Comparison of ENCODE assay signal across 11 mouse cellular contexts in the genomic region with DNA sequence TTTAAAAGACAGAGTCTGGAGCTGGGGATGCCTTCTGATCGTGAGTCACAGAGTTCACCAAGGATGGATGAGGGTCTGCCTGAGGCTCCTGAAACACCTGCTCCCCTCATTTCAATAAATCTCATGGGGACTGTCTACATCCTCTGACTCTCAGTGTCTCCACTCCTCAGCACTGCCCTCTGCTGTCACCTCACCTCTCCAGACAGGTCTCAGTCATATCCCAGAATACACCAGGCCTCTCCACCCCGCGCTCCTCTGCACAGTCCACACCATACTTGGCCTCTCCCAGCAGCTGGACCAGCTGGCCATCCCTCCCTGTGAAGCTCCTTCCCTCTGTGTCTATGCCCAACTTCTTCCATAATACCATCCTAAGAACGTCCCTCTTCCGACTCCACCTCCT.
DNase-seq lines count a peak whose midpoint lies in the region; ATAC-seq and TF ChIP-seq lines count a peak whose summit lies in the region.
"Had no signal": no experiment of that assay in that cellular context is flagged by ENCODE, and none has a peak within 500 bp of the region (broad histone marks: within the 10 kb centered on the region; RNA-seq: fewer than 3 reads in every experiment).

No protein-coding gene starts in this region.

- no peak for DNase-seq in cerebellum, adult 2 months
- no peak for DNase-seq in cerebellum, postnatal 4 days (ENCODE audit: low spot score in 2 of 2)
- DNase-seq in hindbrain, postnatal 0 days (ENCODE audit: low spot score): no peak
- DNase-seq in heart, postnatal 4 days: peak; percentile 67
- DNase-seq in spleen, adult 18-20 months: no peak
- DNase-seq: adrenal gland, adult 8-10 months; right cerebral cortex, adult 18-20 months had no signal

- TF ChIP-seq POLR2A in cerebellum, adult 2 months (IDR thresholded peaks at IDR 0.05; ENCODE audit: borderline replicate concordance, insufficient read depth, low read length): no peak

- H3K27me3 ChIP-seq in cerebellum, adult 2 months (ENCODE audit: control insufficient read depth, insufficient read depth, low read length): no peaks in the 10 kb centered on the region
- no peaks in the 10 kb centered on the region for H3K27me3 ChIP-seq in hindbrain, postnatal 0 days (ENCODE audit: insufficient read depth, low read length)
- no peaks in the 10 kb centered on the region for H3K27me3 ChIP-seq in hindbrain, embryonic 16.5 days (replicated peaks; ENCODE audit: control insufficient read depth, insufficient read depth, low read length)
- no peaks in the 10 kb centered on the region for H3K27me3 ChIP-seq in midbrain, embryonic 16.5 days (ENCODE audit: control insufficient read depth, insufficient read depth, low read depth, low read length)
- no peaks in the 10 kb centered on the region for H3K27me3 ChIP-seq in midbrain, embryonic 13.5 days

- H3K36me3 ChIP-seq in hindbrain, postnatal 0 days (ENCODE audit: insufficient read depth, low read length): no peaks in the 10 kb centered on the region
- no peaks in the 10 kb centered on the region for H3K36me3 ChIP-seq in hindbrain, embryonic 16.5 days (ENCODE audit: control insufficient read depth, insufficient read depth, low read length)
- no peaks in the 10 kb centered on the region for H3K36me3 ChIP-seq in midbrain, embryonic 16.5 days (ENCODE audit: control insufficient read depth, insufficient read depth, low read length)
- H3K36me3 ChIP-seq in midbrain, embryonic 13.5 days: no peaks in the 10 kb centered on the region

- no peak overlapping the region for H3K27ac ChIP-seq in cerebellum, adult 2 months (ENCODE audit: insufficient read depth, low read length)
- no peak overlapping the region for H3K27ac ChIP-seq in hindbrain, postnatal 0 days
- H3K27ac ChIP-seq in hindbrain, embryonic 16.5 days (ENCODE audit: low read depth, low read length): no peak overlapping the region
- H3K27ac ChIP-seq in midbrain, embryonic 16.5 days (ENCODE audit: low read length): no peak overlapping the region
- H3K27ac ChIP-seq in midbrain, embryonic 13.5 days: no peak overlapping the region

- WGBS in cerebellum, adult 2 months: 82% methylated on average over 5 of the region's 5 CpGs
- WGBS in hindbrain, postnatal 0 days: 71% methylated on average over 5 of the region's 5 CpGs
- WGBS in hindbrain, embryonic 16.5 days: 72% methylated on average over 5 of the region's 5 CpGs
- WGBS in midbrain, embryonic 16.5 days: 66% methylated on average over 5 of the region's 5 CpGs
- 74% methylated on average over 5 of the region's 5 CpGs for WGBS in midbrain, embryonic 13.5 days

- TF ChIP-seq CTCF in cerebellum, adult 2 months (IDR thresholded peaks at IDR 0.05; ENCODE audit: borderline replicate concordance, insufficient read depth, low read depth, low read length): 0 out of 2 replicates have a peak, but pooled peaks have one; percentile 13
- TF ChIP-seq CTCF in hindbrain, postnatal 0 days (IDR thresholded peaks at IDR 0.05; ENCODE audit: low read depth): peak; percentile 42

- no peak overlapping the region for H3K4me3 ChIP-seq in cerebellum, adult 2 months (replicated peaks; ENCODE audit: insufficient read depth, low read depth, low read length)
- no peak overlapping the region for H3K4me3 ChIP-seq in hindbrain, postnatal 0 days (ENCODE audit: low read length)
- H3K4me3 ChIP-seq in hindbrain, embryonic 16.5 days (ENCODE audit: low read length): no peak overlapping the region
- H3K4me3 ChIP-seq in midbrain, embryonic 16.5 days (ENCODE audit: low read depth, low read length): no peak overlapping the region
- no peak overlapping the region for H3K4me3 ChIP-seq in midbrain, embryonic 13.5 days (replicated peaks)

- no peak for ATAC-seq in hindbrain, postnatal 0 days
- no peak for ATAC-seq in hindbrain, embryonic 16.5 days
- ATAC-seq in midbrain, embryonic 16.5 days: 0 out of 2 replicates have a peak, but pooled peaks have one; percentile 14
- ATAC-seq in midbrain, embryonic 13.5 days: no peak
- ATAC-seq: intestine, embryonic 16.5 days had no signal

- no peaks in the 10 kb centered on the region for H3K9me3 ChIP-seq in hindbrain, postnatal 0 days (ENCODE audit: low read length)
- H3K9me3 ChIP-seq in hindbrain, embryonic 16.5 days (ENCODE audit: control insufficient read depth, low read length): no peaks in the 10 kb centered on the region
- no peaks in the 10 kb centered on the region for H3K9me3 ChIP-seq in midbrain, embryonic 16.5 days (replicated peaks; ENCODE audit: control insufficient read depth, low read length, poor library complexity, severe bottlenecking)
- H3K9me3 ChIP-seq in midbrain, embryonic 13.5 days: no peaks in the 10 kb centered on the region

- no peak overlapping the region for H3K4me2 ChIP-seq in hindbrain, postnatal 0 days (ENCODE audit: low read depth, low read length)
- no peak overlapping the region for H3K4me2 ChIP-seq in hindbrain, embryonic 16.5 days (ENCODE audit: low read length)
- no peak overlapping the region for H3K4me2 ChIP-seq in midbrain, embryonic 16.5 days (ENCODE audit: low read length)
- H3K4me2 ChIP-seq in midbrain, embryonic 13.5 days (replicated peaks): no peak overlapping the region

- peaks cover 17% of the 10 kb centered on the region for H3K4me1 ChIP-seq in cerebellum, adult 2 months (ENCODE audit: control insufficient read depth, insufficient read depth, low read length)
- peaks cover 11% of the 10 kb centered on the region for H3K4me1 ChIP-seq in hindbrain, postnatal 0 days (ENCODE audit: insufficient read depth, low read length)
- H3K4me1 ChIP-seq in hindbrain, embryonic 16.5 days (ENCODE audit: control insufficient read depth, insufficient read depth, low read depth, low read length): peaks cover 3% of the 10 kb centered on the region
- no peaks in the 10 kb centered on the region for H3K4me1 ChIP-seq in midbrain, embryonic 16.5 days (ENCODE audit: control insufficient read depth, insufficient read depth, low read length)
- H3K4me1 ChIP-seq in midbrain, embryonic 13.5 days (replicated peaks): peaks cover 12% of the 10 kb centered on the region; the same call in 1 of the 2 replicates

- H3K9ac ChIP-seq in hindbrain, postnatal 0 days (replicated peaks; ENCODE audit: low read length): no peak overlapping the region
- no peak overlapping the region for H3K9ac ChIP-seq in hindbrain, embryonic 16.5 days (ENCODE audit: low read depth, low read length)
- H3K9ac ChIP-seq in midbrain, embryonic 16.5 days (ENCODE audit: low read depth, low read length): no peak overlapping the region
- no peak overlapping the region for H3K9ac ChIP-seq in midbrain, embryonic 13.5 days (replicated peaks)
